Mouse (Mus musculus): Measurements from ENCODE around the gene Sh3bgrl3.

DNA sequence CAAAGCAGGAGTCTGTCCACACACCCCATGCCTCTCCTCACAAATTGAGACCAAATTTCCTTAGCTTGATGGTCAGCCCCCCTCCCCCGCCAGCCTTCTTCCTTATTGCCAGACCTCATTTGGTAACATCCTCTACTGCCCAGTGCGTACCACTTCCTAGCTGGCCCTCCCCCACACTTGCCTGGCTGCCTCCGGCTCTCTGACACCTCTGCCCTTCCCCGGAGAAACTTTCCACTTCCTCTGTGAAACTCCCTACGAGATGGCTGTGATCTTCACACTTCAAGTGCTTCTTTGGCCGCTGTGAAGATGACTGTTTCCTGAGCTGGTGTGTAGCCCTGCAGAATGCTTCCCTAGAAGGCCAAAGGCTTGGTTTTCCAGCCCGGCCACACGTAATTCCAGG lies 30.0 kb downstream of the Sh3bgrl3 start:
- no peak for TF ChIP-seq MAZ (IDR thresholded peaks at IDR 0.05; ENCODE audit: low read depth, low read length)
- no peak for TF ChIP-seq GATA1 (IDR thresholded peaks at IDR 0.05; ENCODE audit: low read depth, low read length)
- TF ChIP-seq SMC3 (IDR thresholded peaks at IDR 0.05; ENCODE audit: low read depth, low read length) = no peak
- TF ChIP-seq ZMIZ1 (IDR thresholded peaks at IDR 0.05; ENCODE audit: low read depth, low read length) = no peak
- TF ChIP-seq POLR2A (IDR thresholded peaks at IDR 0.05; ENCODE audit: control insufficient read depth in 1 of 2, insufficient read depth in 1 of 2, low read depth in 1 of 2, low read length in 2 of 2, poor library complexity in 1 of 2) = no peak
- no peak for TF ChIP-seq POLR2AphosphoS5 (IDR thresholded peaks at IDR 0.05; ENCODE audit: borderline replicate concordance, low read depth, low read length)
- no peak for TF ChIP-seq MYC (IDR thresholded peaks at IDR 0.05; ENCODE audit: low read depth, low read length)
- TF ChIP-seq EP300 (IDR thresholded peaks at IDR 0.05; ENCODE audit: low read depth in 1 of 2, low read length in 2 of 2) = no peak

All from MEL (cell line).